Mouse (Mus musculus): ENCODE measurements around the gene Usp49. TPM values are rescaled to one million over a fixed set of nuclear protein-coding genes. Genes with fewer than 3 reads are reported as not detected.

The Usp49 gene
- total RNA-seq, 2 experiments from 2014 or later, result 11.3 to 13.2 TPM

- no peak for DNase-seq (ENCODE audit: low spot score in 2 of 2)
These were observed 105.1 kb downstream of the Usp49 start for GRCm38 (mm10) chr17:47735553-47736100.

Other genes starting within 250 kb of the Usp49 start
- under 1 TPM; 0.40 to 0.43 TPM for gene Guca1b, start 245.3 kb upstream of the Usp49 start, total RNA-seq (2021)
- gene Guca1a, start 230.1 kb upstream of the Usp49 start, total RNA-seq (2021), result 1 to 10 TPM in 1 of 2 experiments, not detected in 1; 1.2 TPM
- gene AI661453, start 194.1 kb upstream of the Usp49 start, total RNA-seq (2021), result under 1 TPM; 0.23 to 0.38 TPM
- gene 1700001C19Rik, start 193.3 kb upstream of the Usp49 start, total RNA-seq (2021), result under 1 TPM in 1 of 2 experiments, not detected in 1; 0.94 TPM
- 10 to 100 TPM; 16.7 to 17.0 TPM for gene Taf8, start 128.4 kb upstream of the Usp49 start, total RNA-seq (2021)
- 10 to 100 TPM; 34.7 to 39.6 TPM for gene Ccnd3, start 125.6 kb upstream of the Usp49 start, total RNA-seq (2021)
- gene Bysl, start 19.2 kb upstream of the Usp49 start, total RNA-seq (2021), result 10 to 100 TPM; 24.5 to 24.9 TPM
- gene Med20, start 19.1 kb upstream of the Usp49 start, total RNA-seq (2021), result 10 to 100 TPM; 23.9 to 24.8 TPM
- 10 to 100 TPM in 1 of 2 experiments, 1 to 10 TPM in 1; 6.6 to 10.1 TPM for gene Gm20517, start 19.1 kb upstream of the Usp49 start, total RNA-seq (2021)
- 100 to 1,000 TPM; 221 to 257 TPM for gene Tomm6, start 57.7 kb downstream of the Usp49 start, total RNA-seq (2021)
- gene Frs3, start 58.3 kb downstream of the Usp49 start, total RNA-seq (2021), result 10 to 100 TPM; 31.2 to 31.4 TPM
- gene Gm21981, start 63.8 kb downstream of the Usp49 start, total RNA-seq (2021), result 1 to 10 TPM; 4.4 to 5.7 TPM
- 1 to 10 TPM; 1.9 to 4.3 TPM for gene Prickle4, start 64.0 kb downstream of the Usp49 start, total RNA-seq (2021)
- not detected for gene Pgc, start 96.2 kb downstream of the Usp49 start, total RNA-seq (2021)
- gene Tfeb, start 106.3 kb downstream of the Usp49 start, total RNA-seq (2021), result 10 to 100 TPM in 1 of 2 experiments, 1 to 10 TPM in 1; 8.4 to 12.7 TPM
- 1 to 10 TPM; 1.3 to 2.0 TPM for gene Mdfi, start 204.0 kb downstream of the Usp49 start, total RNA-seq (2021)

Measured in layer of hippocampus, postnatal 10 days (tissue).